ENCODE assay signal across 9 mouse cellular contexts in the genomic region with DNA sequence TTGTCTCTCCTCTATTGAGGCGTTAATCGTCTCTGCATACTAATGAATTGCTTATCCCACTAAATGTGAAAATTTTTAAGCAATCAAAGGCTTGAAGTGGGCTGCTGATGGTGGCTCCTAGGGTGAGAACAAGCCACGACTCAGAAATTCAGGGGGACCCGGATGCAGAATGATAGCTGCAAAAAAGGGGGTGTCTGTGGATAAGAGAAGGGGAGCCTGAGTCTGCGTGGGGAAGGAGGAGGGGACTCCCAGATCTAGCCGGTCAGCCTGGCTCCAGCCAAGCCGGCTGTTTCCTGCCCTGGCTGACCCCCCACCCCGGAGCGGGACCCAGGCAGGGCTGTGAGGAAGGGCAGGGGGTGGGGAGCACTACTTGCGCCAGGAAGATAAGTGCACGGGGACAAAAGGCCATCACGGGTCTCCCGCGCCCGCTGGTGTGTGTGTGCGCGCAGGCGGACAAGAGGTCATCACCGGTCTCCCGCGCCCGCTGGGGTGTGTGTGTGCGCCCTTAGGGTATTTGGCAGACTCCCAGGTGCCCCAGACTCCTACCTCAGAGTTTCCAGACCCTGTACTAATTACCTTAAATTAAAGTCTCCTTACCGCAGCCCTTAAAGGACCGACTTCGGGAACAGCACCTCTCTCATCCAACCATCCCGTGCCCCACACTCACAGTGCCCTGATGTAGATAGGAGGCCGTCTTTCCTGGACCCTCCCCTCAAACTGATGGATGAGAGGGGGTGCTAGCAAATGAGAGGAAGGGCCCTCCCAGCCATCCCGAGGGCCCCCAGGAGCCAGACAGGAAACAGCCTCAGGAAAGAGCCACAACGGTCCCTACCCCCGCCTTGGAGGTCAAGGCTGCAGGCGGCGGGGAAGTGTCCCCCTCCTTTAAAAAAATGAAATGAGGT. TPM values are rescaled to one million over a fixed set of nuclear protein-coding genes. Genes with fewer than 3 reads are reported as not detected.
DNase-seq lines count a peak whose midpoint lies in the region; ATAC-seq and TF ChIP-seq lines count a peak whose summit lies in the region.
"Had no signal": no experiment of that assay in that cellular context is flagged by ENCODE, and none has a peak within 500 bp of the region (broad histone marks: within the 10 kb centered on the region; RNA-seq: fewer than 3 reads in every experiment).

No protein-coding gene starts in this region.

- ATAC-seq in embryonic facial prominence, embryonic 14.5 days (ENCODE audit: low read depth), result no peak
- ATAC-seq in heart, embryonic 15.5 days (replicated peaks; ENCODE audit: insufficient number of reproducible peaks, insufficient read depth, low FRiP score, low read depth), result peak; percentile 50
- peak; percentile 14; the same call in 1 of the 2 replicates for ATAC-seq in kidney, postnatal 0 days (replicated peaks; ENCODE audit: low FRiP score, low read depth)

- peak overlapping the region; percentile 97 for H3K27ac ChIP-seq in embryonic facial prominence, embryonic 14.5 days (replicated peaks; ENCODE audit: low read depth, low read length)
- H3K27ac ChIP-seq in heart, embryonic 15.5 days, result peak overlapping the region; percentile 98
- H3K27ac ChIP-seq in kidney, postnatal 0 days, result peak overlapping the region; percentile 98

- 1% methylated on average over 33 of the region's 33 CpGs for WGBS in embryonic facial prominence, embryonic 14.5 days
- 1% methylated on average over 32 of the region's 33 CpGs for WGBS in heart, embryonic 15.5 days
- WGBS in kidney, postnatal 0 days, result 2% methylated on average over 33 of the region's 33 CpGs

- peaks cover 23% of the 10 kb centered on the region for H3K4me1 ChIP-seq in embryonic facial prominence, embryonic 14.5 days (ENCODE audit: control insufficient read depth, insufficient read depth, low read length)
- H3K4me1 ChIP-seq in heart, embryonic 15.5 days (replicated peaks), result peaks cover 54% of the 10 kb centered on the region
- H3K4me1 ChIP-seq in kidney, postnatal 0 days (replicated peaks; ENCODE audit: insufficient read depth, low read length), result peaks cover 33% of the 10 kb centered on the region

- intact Hi-C loops in left cerebral cortex, postnatal 25 days (cut with DNase I), result loop anchor here (10.0 kb wide), 1 partner anchor 426 kb away; a partner anchor contains a TSS

- peaks cover 4% of the 10 kb centered on the region for H3K36me3 ChIP-seq in embryonic facial prominence, embryonic 14.5 days (ENCODE audit: control insufficient read depth, insufficient read depth, low read length)
- H3K36me3 ChIP-seq in heart, embryonic 15.5 days, result peaks cover 2% of the 10 kb centered on the region; the same call in 1 of the 2 replicates
- H3K36me3 ChIP-seq in kidney, postnatal 0 days (ENCODE audit: insufficient read depth, low read length), result 0 out of 2 replicates have a peak, but pooled peaks cover 3% of the 10 kb centered on the region

- peak; percentile 17 for DNase-seq in Muller cell, postnatal 12 days (ENCODE audit: inconsistent ontology term)
- peak; percentile 45 for DNase-seq in embryonic facial prominence, embryonic 14.5 days (ENCODE audit: low spot score)
- peak; percentile 80 for DNase-seq in kidney, postnatal 0 days (ENCODE audit: low spot score)
- DNase-seq in lung, postnatal 14 days, result peak; percentile 81
- peak; percentile 87 for DNase-seq in yolk sac, embryonic 10.5 days (ENCODE audit: low spot score)
- DNase-seq in right cerebral cortex, postnatal 25 days, result no peak
- no peak for DNase-seq in left cerebral cortex, postnatal 25 days (ENCODE audit: low spot score in 2 of 2)

- H3K9me3 ChIP-seq in embryonic facial prominence, embryonic 14.5 days (ENCODE audit: control insufficient read depth, low read length), result no peaks in the 10 kb centered on the region
- H3K9me3 ChIP-seq in heart, embryonic 15.5 days (replicated peaks), result no peaks in the 10 kb centered on the region
- no peaks in the 10 kb centered on the region for H3K9me3 ChIP-seq in kidney, postnatal 0 days (replicated peaks; ENCODE audit: low read length)

- peak overlapping the region; percentile 90 for H3K4me2 ChIP-seq in embryonic facial prominence, embryonic 14.5 days (ENCODE audit: low read depth, low read length)
- H3K4me2 ChIP-seq in heart, embryonic 15.5 days, result peak overlapping the region; percentile 88
- H3K4me2 ChIP-seq in kidney, postnatal 0 days (ENCODE audit: low read length), result peak overlapping the region; percentile 76

- TF ChIP-seq CTCF in kidney, postnatal 0 days (IDR thresholded peaks at IDR 0.05; ENCODE audit: low read depth), result no peak

- no peaks in the 10 kb centered on the region for H3K27me3 ChIP-seq in embryonic facial prominence, embryonic 14.5 days (replicated peaks; ENCODE audit: control insufficient read depth, insufficient read depth, low read length)
- no peaks in the 10 kb centered on the region for H3K27me3 ChIP-seq in heart, embryonic 15.5 days
- H3K27me3 ChIP-seq in kidney, postnatal 0 days (ENCODE audit: insufficient read depth, low read length), result no peaks in the 10 kb centered on the region
- H3K27me3 ChIP-seq: Patski had no signal

- peak overlapping the region; percentile 64 for H3K9ac ChIP-seq in embryonic facial prominence, embryonic 14.5 days (ENCODE audit: low read depth, low read length)
- peak overlapping the region; percentile 57 for H3K9ac ChIP-seq in heart, embryonic 15.5 days
- peak overlapping the region; percentile 61 for H3K9ac ChIP-seq in kidney, postnatal 0 days (ENCODE audit: low read depth, low read length)

- peak overlapping the region; percentile 93 for H3K4me3 ChIP-seq in embryonic facial prominence, embryonic 14.5 days (ENCODE audit: low read depth, low read length)
- peak overlapping the region; percentile 83 for H3K4me3 ChIP-seq in heart, embryonic 15.5 days
- peak overlapping the region; percentile 90 for H3K4me3 ChIP-seq in kidney, postnatal 0 days (replicated peaks; ENCODE audit: low read depth, low read length)

RNA-seq across cellular contexts. Expression of a gene that starts 1.2 kb away (rescaled TPM):
- polyA plus RNA-seq in embryonic facial prominence, embryonic 14.5 days (2014; fragmentation: Nextera tagmentation; extraction: Ambion mirVana), result 57.7 and 68.1 TPM in 2 replicates
- polyA plus RNA-seq in heart, embryonic 15.5 days (2015; fragmentation: Nextera tagmentation; extraction: Ambion mirVana), result 32.9 and 42.9 TPM in 2 replicates
- 38.1 and 40.5 TPM in 2 replicates for polyA plus RNA-seq in kidney, postnatal 0 days (2015; fragmentation: Nextera tagmentation; extraction: Ambion mirVana)
- 1 to 10 TPM; 5.2 to 5.5 TPM for total RNA-seq in left cerebral cortex, postnatal 25 days (2021)

RNA-seq across cellular contexts. Expression of a gene that starts 15.3 kb away (rescaled TPM):
- 8.6 and 8.8 TPM in 2 replicates for polyA plus RNA-seq in embryonic facial prominence, embryonic 14.5 days (2014; fragmentation: Nextera tagmentation; extraction: Ambion mirVana)
- 6.5 and 10.4 TPM in 2 replicates for polyA plus RNA-seq in heart, embryonic 15.5 days (2015; fragmentation: Nextera tagmentation; extraction: Ambion mirVana)
- 11.8 and 12.0 TPM in 2 replicates for polyA plus RNA-seq in kidney, postnatal 0 days (2015; fragmentation: Nextera tagmentation; extraction: Ambion mirVana)
- total RNA-seq in left cerebral cortex, postnatal 25 days (2021), result 10 to 100 TPM; 21.3 to 23.2 TPM

RNA-seq across cellular contexts. Expression of a gene that starts 34.5 kb away (rescaled TPM):
- polyA plus RNA-seq in embryonic facial prominence, embryonic 14.5 days (2014; fragmentation: Nextera tagmentation; extraction: Ambion mirVana), result 72.3 and 88.9 TPM in 2 replicates
- 37.7 and 53.3 TPM in 2 replicates for polyA plus RNA-seq in heart, embryonic 15.5 days (2015; fragmentation: Nextera tagmentation; extraction: Ambion mirVana)
- 74.8 and 75.6 TPM in 2 replicates for polyA plus RNA-seq in kidney, postnatal 0 days (2015; fragmentation: Nextera tagmentation; extraction: Ambion mirVana)
- 1 to 10 TPM; 4.3 to 5.9 TPM for total RNA-seq in left cerebral cortex, postnatal 25 days (2021)

RNA-seq across cellular contexts. Expression of a gene that starts 41.3 kb away (rescaled TPM):
- 101 and 105 TPM in 2 replicates for polyA plus RNA-seq in embryonic facial prominence, embryonic 14.5 days (2014; fragmentation: Nextera tagmentation; extraction: Ambion mirVana)
- polyA plus RNA-seq in heart, embryonic 15.5 days (2015; fragmentation: Nextera tagmentation; extraction: Ambion mirVana), result 70.5 and 95.7 TPM in 2 replicates
- polyA plus RNA-seq in kidney, postnatal 0 days (2015; fragmentation: Nextera tagmentation; extraction: Ambion mirVana), result 68.0 and 77.7 TPM in 2 replicates
- total RNA-seq in left cerebral cortex, postnatal 25 days (2021), result 100 to 1,000 TPM; 176 to 178 TPM

RNA-seq across cellular contexts. Expression of a gene that starts 54.3 kb away (rescaled TPM):
- 11.1 and 12.3 TPM in 2 replicates for polyA plus RNA-seq in embryonic facial prominence, embryonic 14.5 days (2014; fragmentation: Nextera tagmentation; extraction: Ambion mirVana)
- polyA plus RNA-seq in heart, embryonic 15.5 days (2015; fragmentation: Nextera tagmentation; extraction: Ambion mirVana), result 6.1 and 11.2 TPM in 2 replicates
- 11.4 and 12.8 TPM in 2 replicates for polyA plus RNA-seq in kidney, postnatal 0 days (2015; fragmentation: Nextera tagmentation; extraction: Ambion mirVana)
- total RNA-seq in left cerebral cortex, postnatal 25 days (2021), result 10 to 100 TPM in 1 of 2 experiments, 1 to 10 TPM in 1; 9.8 to 13.3 TPM

Comparison
In these comparisons a context has a peak if more than half of its experiments do, and no peak if none do; other contexts are left out.
1. DNase-seq: peak in Muller cell, postnatal 12 days (single experiment), embryonic facial prominence, embryonic 14.5 days (single experiment), kidney, postnatal 0 days (single experiment), lung, postnatal 14 days (single experiment) and yolk sac, embryonic 10.5 days (single experiment); none in right cerebral cortex, postnatal 25 days (single experiment) and left cerebral cortex, postnatal 25 days (0 of 2).
2. Peak in every context shown above with its lines, with median percentiles within 50 percentile points of each other: H3K27ac ChIP-seq, H3K4me2 ChIP-seq, H3K4me3 ChIP-seq and H3K9ac ChIP-seq.